Mouse (Mus musculus) G1E (cell line): ENCODE measurements around the gene Arhgef10l. TPM values are rescaled to one million over a fixed set of nuclear protein-coding genes. Genes with fewer than 3 reads are reported as not detected.

Experiments used
- ATAC-seq: 2 replicates; pipeline ENCODE4 v1.8.0; 2016; ENCODE audit warnings: mild to moderate bottlenecking; ENCODE audit not compliant: insufficient number of reproducible peaks, poor library complexity, low FRiP score, severe bottlenecking; ENCODE audit errors: extremely low read depth
- DNase-seq: peaks from one replicate; pipeline ENCODE4 v3.0.0; 2012; ENCODE audit warnings: low spot score
- H3K27me3 ChIP-seq: 2 replicates; pipeline ENCODE4 v1.6.1; 2012; ENCODE audit warnings: mild to moderate bottlenecking, low read length, inconsistent platforms; ENCODE audit not compliant: insufficient read depth
- H3K36me3 ChIP-seq: replicated peaks from 2 replicates; pipeline ENCODE3; 2012; ENCODE audit warnings: mild to moderate bottlenecking, inconsistent platforms
- H3K4me1 ChIP-seq: 2 replicates; pipeline ENCODE4 v1.6.1; 2012; ENCODE audit warnings: low read depth, low read length, inconsistent platforms, mixed read lengths; ENCODE audit not compliant: insufficient read depth
- H3K4me3 ChIP-seq: 2 replicates; pipeline ENCODE4 v1.5.1; 2012; ENCODE audit warnings: low read depth, mild to moderate bottlenecking, inconsistent platforms, low read length, moderate library complexity, mixed read lengths
- H3K9me3 ChIP-seq: replicated peaks from 2 replicates; pipeline ENCODE4 v1.6.1; 2012; ENCODE audit warnings: inconsistent platforms
- CTCF ChIP-seq: IDR thresholded peaks from 2 replicates; pipeline ENCODE4 v1.5.1; 2012; ENCODE audit warnings: low read depth, low read length, inconsistent platforms, mixed read lengths
- GATA1 ChIP-seq: IDR thresholded peaks from 2 replicates; pipeline ENCODE4 v1.6.1; 2012; ENCODE audit warnings: borderline replicate concordance, low read length, inconsistent platforms, mixed read lengths
- GATA2 ChIP-seq: IDR thresholded peaks from 2 replicates; pipeline ENCODE4 v1.6.1; 2012; ENCODE audit warnings: low read depth, low read length, inconsistent platforms, borderline replicate concordance
- POLR2AphosphoS5 ChIP-seq: IDR thresholded peaks from 2 replicates; pipeline ENCODE4 v1.6.1; 2012; ENCODE audit warnings: low read depth, low read length, inconsistent platforms; ENCODE audit not compliant: insufficient replicate concordance
- TAL1 ChIP-seq: conservative IDR thresholded peaks from 2 replicates; pipeline ENCODE4 v1.6.1; 2012; ENCODE audit warnings: low read depth, low read length, inconsistent platforms, mixed read lengths
- polyA plus RNA-seq: library from polyadenylated mRNA; stranded (reverse); fragments of >175 nt; gene quantifications from 2 replicates; pipeline ENCODE4 v1.2.3, GENCODE M21; 2012
- total RNA-seq, 2 experiments: library from RNA; stranded (forward) in 1 of 2; stranded (reverse) in 1 of 2; fragments of 200-1000 nt in 1 of 2; fragments of >200 nt in 1 of 2; fragmentation: Nextera tagmentation in 1 of 2; gene quantifications; 2 replicates each; pipeline ENCODE4 v1.2.3; 2014 to 2017

The Arhgef10l gene
- total and polyA plus RNA-seq, 3 experiments, result 24.7 to 32.6 (median 25.0) TPM

GRCm38 (mm10) chr4:140642378-140642777, 23.4 kb downstream of the Arhgef10l start:
- DNase-seq (no peak), ATAC-seq (no peak)
- TF ChIP-seq TAL1 (no peak), GATA1 (no peak), POLR2AphosphoS5 (no peak), GATA2 (no peak), CTCF (no peak)
- H3K27me3 ChIP-seq, result peaks cover 7% of the 10 kb centered on the region; the same call in 1 of the 2 replicates
- H3K36me3 ChIP-seq, result no peaks in the 10 kb centered on the region
- H3K4me1 ChIP-seq, result no peaks in the 10 kb centered on the region; the same call in 1 of the 2 replicates
- H3K9me3 ChIP-seq, result peaks cover 3% of the 10 kb centered on the region
- H3K4me3 ChIP-seq, result no peak overlapping the region

- ATAC-seq, result no peak
- Histone ChIP-seq H3K36me3 (no peaks in the 10 kb centered on the region), H3K9me3 (peaks cover 3% of the 10 kb centered on the region), H3K27me3 (peaks cover 7% of the 10 kb centered on the region; the same call in 1 of the 2 replicates), H3K4me1 (no peaks in the 10 kb centered on the region; the same call in 1 of the 2 replicates), H3K4me3 (no peak overlapping the region)
- TF ChIP-seq POLR2AphosphoS5 (no peak), TAL1 (no peak), GATA1 (no peak), CTCF (no peak), GATA2 (no peak)
- no peak for DNase-seq
These were observed 24.3 kb downstream of the Arhgef10l start for GRCm38 (mm10) chr4:140641414-140641918.

GRCm38 (mm10) chr4:140640668-140641067, 25.1 kb downstream of the Arhgef10l start:
- H3K36me3 ChIP-seq, result no peaks in the 10 kb centered on the region
- no peak for TF ChIP-seq TAL1
- TF ChIP-seq POLR2AphosphoS5, result no peak
- no peak for DNase-seq
- H3K4me3 ChIP-seq, result no peak overlapping the region
- no peaks in the 10 kb centered on the region; the same call in 1 of the 2 replicates for H3K4me1 ChIP-seq
- no peak for ATAC-seq
- H3K9me3 ChIP-seq, result peaks cover 3% of the 10 kb centered on the region
- peaks cover 7% of the 10 kb centered on the region; the same call in 1 of the 2 replicates for H3K27me3 ChIP-seq

GRCm38 (mm10) chr4:140640242-140640523, 25.6 kb downstream of the Arhgef10l start:
- DNase-seq, result no peak
- peaks cover 4% of the 10 kb centered on the region; the same call in 1 of the 2 replicates for H3K27me3 ChIP-seq
- ATAC-seq, result no peak
- H3K4me3 ChIP-seq, result no peak overlapping the region
- TF ChIP-seq POLR2AphosphoS5 (no peak), CTCF (no peak), GATA2 (no peak), TAL1 (no peak), GATA1 (no peak)
- H3K9me3 ChIP-seq, result peaks cover 3% of the 10 kb centered on the region
- no peaks in the 10 kb centered on the region; the same call in 1 of the 2 replicates for H3K4me1 ChIP-seq
- no peaks in the 10 kb centered on the region for H3K36me3 ChIP-seq

GRCm38 (mm10) chr4:140639431-140640241, 26.2 kb downstream of the Arhgef10l start:
- DNase-seq (no peak), ATAC-seq (no peak)
- Histone ChIP-seq H3K27me3 (peaks cover 4% of the 10 kb centered on the region; the same call in 1 of the 2 replicates), H3K4me1 (no peaks in the 10 kb centered on the region; the same call in 1 of the 2 replicates), H3K9me3 (peaks cover 3% of the 10 kb centered on the region), H3K4me3 (no peak overlapping the region), H3K36me3 (no peaks in the 10 kb centered on the region)
- TF ChIP-seq GATA2 (no peak), GATA1 (no peak), TAL1 (no peak), POLR2AphosphoS5 (no peak), CTCF (no peak)

GRCm38 (mm10) chr4:140638591-140638990, 27.2 kb downstream of the Arhgef10l start:
- DNase-seq, result no peak
- H3K9me3 ChIP-seq, result peaks cover 3% of the 10 kb centered on the region
- no peak for ATAC-seq
- peaks cover 4% of the 10 kb centered on the region; the same call in 1 of the 2 replicates for H3K27me3 ChIP-seq
- H3K36me3 ChIP-seq, result no peaks in the 10 kb centered on the region
- TF ChIP-seq GATA1 (no peak), POLR2AphosphoS5 (no peak), GATA2 (no peak), CTCF (no peak), TAL1 (no peak)
- no peak overlapping the region for H3K4me3 ChIP-seq
- H3K4me1 ChIP-seq, result no peaks in the 10 kb centered on the region; the same call in 1 of the 2 replicates
